Mouse (Mus musculus): ENCODE data around the gene Lhx6.

GRCm38 (mm10) chr2:36093301-36093700, 11.9 kb downstream of the Lhx6 start:
- TF ChIP-seq CTCF (conservative IDR thresholded peaks at IDR 0.05; ENCODE audit: low read length) (no peak), NANOG (IDR thresholded peaks at IDR 0.05; ENCODE audit: borderline replicate concordance, low read length) (no peak)

All from E14TG2a.4 (cell line).